Mouse (Mus musculus) lung, postnatal 14 days (tissue): ENCODE measurements around the gene 1700003H04Rik.

Source experiments
- DNase-seq: peaks from one replicate; pipeline ENCODE4 v3.0.0; 2021

The 1700003H04Rik gene

GRCm38 (mm10) chr3:124581001-124581400, at the start of gene 1700003H04Rik:
Gene 1700003H04Rik (minus strand): TSS chr3:124581101.
- DNase-seq: no peak

GRCm38 (mm10) chr3:124623031-124623430, 42.1 kb upstream of the 1700003H04Rik start:
- DNase-seq: no peak

DNA sequence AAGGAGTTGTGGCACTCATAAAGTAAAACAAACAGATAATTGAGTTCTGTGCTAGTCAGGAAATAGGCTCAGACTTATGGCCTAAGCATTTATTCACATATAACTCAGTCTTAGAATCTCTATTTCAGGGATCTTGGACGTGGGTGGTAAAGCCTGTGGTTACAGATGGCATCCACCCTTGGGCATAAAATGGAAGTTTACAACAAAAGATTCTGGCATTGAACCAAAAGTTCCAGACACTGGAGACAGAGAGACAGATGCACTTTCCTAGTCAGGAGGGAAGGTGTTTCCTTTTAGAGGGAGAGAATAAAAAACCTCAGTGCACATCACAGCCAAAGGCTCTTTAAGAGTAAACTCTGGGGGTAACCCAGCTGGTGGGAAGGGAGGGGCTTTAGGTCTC, 32.4 kb upstream of the 1700003H04Rik start:
- no peak for DNase-seq

DNA sequence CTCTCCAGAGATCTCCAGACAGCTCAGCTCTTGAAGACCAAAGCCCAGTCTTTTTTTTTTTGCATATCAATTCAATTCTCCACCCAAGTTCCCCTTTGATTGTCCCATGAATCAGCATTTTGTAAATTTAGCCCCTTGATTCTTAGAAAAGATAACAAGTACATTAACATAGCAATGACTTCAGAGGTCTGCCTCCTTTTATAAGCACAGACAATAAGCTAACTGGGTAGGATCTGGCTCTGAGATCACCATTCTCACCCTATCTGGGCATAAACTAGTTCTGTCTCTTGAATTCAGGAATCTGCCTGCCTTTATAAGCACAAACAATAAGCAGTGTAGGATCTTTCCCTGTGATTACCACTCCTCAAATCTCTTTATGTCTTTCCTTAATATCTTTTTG, 29.1 kb upstream of the 1700003H04Rik start:
- no peak for DNase-seq

- DNase-seq: no peak
These were observed 25.2 kb upstream of the 1700003H04Rik start for GRCm38 (mm10) chr3:124606021-124606517.

- DNase-seq: no peak
These were observed 24.6 kb upstream of the 1700003H04Rik start for GRCm38 (mm10) chr3:124605518-124605917.

GRCm38 (mm10) chr3:124597789-124598188, 16.9 kb upstream of the 1700003H04Rik start:
- no peak for DNase-seq

DNA sequence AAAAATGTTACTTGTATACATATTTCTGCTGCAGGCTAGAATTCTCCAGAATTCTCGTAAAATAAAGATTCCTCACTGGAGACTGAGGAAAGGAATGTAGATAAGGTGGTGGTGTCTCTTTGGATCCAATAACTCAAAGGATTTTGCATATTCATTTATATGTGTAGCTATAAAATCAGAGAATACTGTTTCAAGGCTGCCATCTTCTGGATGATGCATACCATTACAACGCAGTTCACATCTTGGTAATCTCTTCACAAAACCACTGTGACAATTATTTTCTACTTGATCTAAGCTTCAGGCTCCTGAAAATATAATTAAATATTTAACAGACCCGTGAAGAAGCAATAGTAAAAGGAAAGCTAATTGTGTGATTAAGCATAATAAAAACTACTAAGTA, 6.6 kb upstream of the 1700003H04Rik start:
- DNase-seq: no peak

GRCm38 (mm10) chr3:124585761-124586160, 4.9 kb upstream of the 1700003H04Rik start:
- no peak for DNase-seq

DNA sequence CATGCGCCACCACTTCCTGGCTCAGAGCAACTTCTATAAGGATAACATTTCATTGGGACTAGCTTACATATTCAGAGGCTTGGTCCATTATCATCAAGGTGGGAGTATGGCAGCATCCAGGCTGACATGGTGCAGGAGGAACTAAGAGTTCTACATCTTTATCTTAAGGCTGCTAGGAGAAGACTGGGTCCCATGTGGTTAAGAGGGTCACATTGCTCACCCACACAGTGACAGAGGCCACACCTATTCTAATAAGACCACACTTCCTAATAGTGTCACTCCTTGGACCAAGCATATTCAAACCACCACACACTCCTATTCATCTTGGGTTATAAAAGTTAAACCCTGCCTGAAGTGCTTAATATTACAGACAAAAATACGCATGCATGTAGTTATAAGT, 23.6 kb downstream of the 1700003H04Rik start:
- no peak for DNase-seq

DNA sequence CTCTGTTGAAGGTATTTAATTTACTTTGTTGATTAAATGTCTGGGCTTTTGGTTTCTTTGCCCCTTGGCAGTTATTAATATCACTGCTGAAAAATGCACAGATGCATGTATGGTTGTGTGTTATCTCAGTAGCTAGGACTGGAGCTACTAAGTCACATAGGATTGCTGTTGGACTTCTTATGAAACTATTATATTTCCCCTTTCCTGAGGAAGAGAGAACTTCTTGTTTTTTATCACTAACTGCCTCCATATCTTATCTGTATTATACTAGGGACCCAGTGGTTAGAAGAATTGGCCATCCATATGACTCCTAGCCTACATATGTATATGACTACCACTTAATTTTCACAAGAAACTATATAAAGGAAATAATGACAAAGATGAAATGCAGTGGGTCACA, 24.9 kb downstream of the 1700003H04Rik start:
- no peak for DNase-seq

GRCm38 (mm10) chr3:124555092-124555491, 25.8 kb downstream of the 1700003H04Rik start:
- DNase-seq: no peak

- no peak for DNase-seq
These were observed 32.0 kb downstream of the 1700003H04Rik start for GRCm38 (mm10) chr3:124548898-124549297.

- DNase-seq: no peak
These were observed 42.6 kb downstream of the 1700003H04Rik start for GRCm38 (mm10) chr3:124538260-124538659.

DNA sequence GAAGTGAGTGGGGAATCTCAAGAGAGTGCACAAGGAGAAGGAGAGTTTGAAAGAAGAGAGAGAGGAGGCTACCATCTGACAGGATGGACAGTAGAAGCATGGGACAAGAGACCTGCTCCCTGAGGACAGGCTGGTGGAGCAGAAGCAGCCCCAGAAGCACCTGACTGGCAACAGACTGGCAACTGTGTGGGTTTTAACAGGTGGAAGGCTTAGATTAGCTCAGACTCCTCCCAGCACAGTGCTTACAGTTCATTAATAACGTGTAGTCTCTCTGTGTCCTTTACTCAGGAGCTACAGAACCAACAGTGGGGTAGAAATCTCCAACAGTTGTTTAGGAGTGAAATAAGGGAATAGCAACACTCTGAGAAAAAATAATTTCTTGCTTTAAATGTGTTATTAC, 44.3 kb downstream of the 1700003H04Rik start:
- DNase-seq: no peak

DNA sequence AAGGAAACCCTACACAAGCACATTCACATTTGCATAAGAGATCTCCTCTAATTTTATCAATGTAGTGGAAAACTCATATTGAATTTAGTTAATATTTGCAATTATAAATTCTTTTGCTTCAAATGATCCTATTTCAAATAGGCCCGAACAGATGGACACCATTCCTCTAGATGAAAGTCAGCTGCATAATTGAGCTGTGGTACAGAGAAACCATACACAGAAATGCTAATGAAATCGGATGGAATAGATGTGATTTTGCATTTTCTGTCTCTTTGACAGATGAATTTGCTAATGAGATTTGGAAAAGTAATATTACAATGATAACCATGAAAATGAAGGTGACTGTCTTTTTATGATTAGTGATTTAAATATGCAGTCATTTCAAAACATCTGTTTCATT, 62.1 kb downstream of the 1700003H04Rik start:
- no peak for DNase-seq
